Mouse (Mus musculus): ENCODE results near the gene Bend4. TPM values are rescaled to one million over a fixed set of nuclear protein-coding genes. Genes with fewer than 3 reads are reported as not detected.

Gene Bend4
- total and polyA plus RNA-seq, 2 experiments from 2014 or later, result 5.8 to 11.2 TPM

DNA sequence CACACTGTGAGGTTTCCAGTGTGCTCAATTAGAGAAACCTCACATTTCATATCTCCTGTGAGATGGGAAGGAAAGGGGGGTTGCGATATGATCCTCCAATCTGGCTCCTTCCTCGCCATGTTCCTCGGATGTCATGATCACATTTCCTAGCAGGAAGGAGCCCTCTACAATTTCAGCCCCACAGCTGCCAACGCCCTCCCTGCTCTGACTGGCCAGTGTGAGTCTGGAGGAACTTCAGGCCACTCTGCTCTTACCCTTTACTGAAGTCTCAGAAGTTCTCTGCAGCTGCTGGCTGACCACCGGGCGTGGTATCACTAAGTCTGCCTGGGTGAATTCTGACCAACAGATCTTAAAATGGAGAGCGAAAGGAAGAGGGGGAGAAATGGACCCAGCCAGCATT, 45.6 kb downstream of the Bend4 start:
- no peaks in the 10 kb centered on the region for H3K27me3 ChIP-seq (ENCODE audit: control insufficient read depth, insufficient read depth, low read length)
- no peak overlapping the region for H3K4me3 ChIP-seq (ENCODE audit: low read depth, low read length)
- H3K4me1 ChIP-seq (ENCODE audit: control insufficient read depth, insufficient read depth), result no peaks in the 10 kb centered on the region
- no peak overlapping the region for H3K27ac ChIP-seq (ENCODE audit: low read depth)
- no peaks in the 10 kb centered on the region; the same call in 1 of the 2 replicates for H3K36me3 ChIP-seq (replicated peaks; ENCODE audit: control insufficient read depth, insufficient read depth, low read length)
- WGBS, result 75% methylated on average over 7 of the region's 7 CpGs
- H3K9me3 ChIP-seq (replicated peaks; ENCODE audit: control insufficient read depth, low read length), result no peaks in the 10 kb centered on the region
- no peak overlapping the region for H3K9ac ChIP-seq (replicated peaks; ENCODE audit: low read depth, low read length)
- TF ChIP-seq CTCF (IDR thresholded peaks at IDR 0.05; ENCODE audit: low read depth), result no peak
- TF ChIP-seq EP300 (IDR thresholded peaks at IDR 0.05; ENCODE audit: low read depth), result no peak
- ATAC-seq (ENCODE audit: insufficient read depth, low read depth), result no peak
- no peak for DNase-seq (ENCODE audit: low spot score)
- H3K4me2 ChIP-seq (ENCODE audit: low read depth, low read length), result no peak overlapping the region

DNA sequence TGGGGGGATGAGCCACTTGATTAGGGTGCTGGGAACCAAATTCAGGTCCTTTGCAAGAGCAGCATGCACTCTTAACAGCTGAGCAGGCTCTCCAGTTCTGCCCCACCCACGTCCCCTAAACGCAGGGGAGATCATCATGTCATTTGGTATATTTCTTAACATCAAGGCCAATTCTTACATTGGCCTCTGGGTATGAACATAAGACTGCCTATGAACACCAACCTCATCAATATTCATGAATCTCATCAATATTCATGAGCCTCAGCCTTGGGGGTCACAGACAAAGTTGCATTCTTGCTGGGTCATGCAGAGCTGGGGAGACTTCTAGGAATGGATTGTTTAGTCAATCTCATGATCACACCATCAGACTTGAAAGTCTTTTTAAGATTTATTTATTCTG, 46.4 kb downstream of the Bend4 start:
- no peak for DNase-seq (ENCODE audit: low spot score)
- H3K27ac ChIP-seq (ENCODE audit: low read depth), result no peak overlapping the region
- H3K36me3 ChIP-seq (replicated peaks; ENCODE audit: control insufficient read depth, insufficient read depth, low read length), result no peaks in the 10 kb centered on the region; the same call in 1 of the 2 replicates
- H3K4me2 ChIP-seq (ENCODE audit: low read depth, low read length), result no peak overlapping the region
- TF ChIP-seq CTCF (IDR thresholded peaks at IDR 0.05; ENCODE audit: low read depth), result no peak
- no peak for TF ChIP-seq EP300 (IDR thresholded peaks at IDR 0.05; ENCODE audit: low read depth)
- H3K27me3 ChIP-seq (ENCODE audit: control insufficient read depth, insufficient read depth, low read length), result no peaks in the 10 kb centered on the region
- WGBS, result 89% methylated on average over 2 of the region's 2 CpGs
- no peak for ATAC-seq (ENCODE audit: insufficient read depth, low read depth)
- H3K9me3 ChIP-seq (replicated peaks; ENCODE audit: control insufficient read depth, low read length), result no peaks in the 10 kb centered on the region
- H3K9ac ChIP-seq (replicated peaks; ENCODE audit: low read depth, low read length), result no peak overlapping the region
- no peaks in the 10 kb centered on the region for H3K4me1 ChIP-seq (ENCODE audit: control insufficient read depth, insufficient read depth)
- no peak overlapping the region for H3K4me3 ChIP-seq (ENCODE audit: low read depth, low read length)

DNA sequence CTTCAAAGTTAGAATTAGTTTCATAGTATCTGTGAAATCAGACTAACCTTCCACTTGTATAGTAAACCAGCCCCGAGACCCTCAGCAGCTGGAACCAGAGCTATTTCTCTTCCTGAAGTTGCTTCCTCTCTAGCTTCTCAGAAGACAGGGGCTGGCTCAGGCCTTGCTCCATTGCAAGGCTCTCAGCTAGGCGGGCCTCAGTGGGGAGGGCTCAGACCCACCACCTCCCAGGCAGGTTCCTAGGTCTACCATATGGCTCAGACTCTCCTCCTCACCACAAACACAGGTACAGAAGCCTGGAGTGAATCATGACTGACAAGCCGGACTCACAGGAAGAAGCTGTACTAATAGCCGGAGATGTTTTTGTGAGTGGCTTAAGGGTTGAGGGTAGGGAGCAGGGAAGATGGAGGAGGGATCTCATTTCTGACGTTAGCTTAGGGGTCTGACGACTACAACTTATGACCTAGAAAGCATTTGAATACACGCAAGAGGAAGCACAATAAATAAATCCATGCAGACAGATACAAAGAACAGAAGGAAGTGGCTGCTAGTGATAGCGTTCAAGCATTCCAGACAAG, 51.0 kb downstream of the Bend4 start:
- H3K9ac ChIP-seq (replicated peaks; ENCODE audit: low read depth, low read length), result no peak overlapping the region
- no peaks in the 10 kb centered on the region for H3K9me3 ChIP-seq (replicated peaks; ENCODE audit: control insufficient read depth, low read length)
- no peak overlapping the region for H3K4me3 ChIP-seq (ENCODE audit: low read depth, low read length)
- no peaks in the 10 kb centered on the region for H3K27me3 ChIP-seq (ENCODE audit: control insufficient read depth, insufficient read depth, low read length)
- H3K4me2 ChIP-seq (ENCODE audit: low read depth, low read length), result no peak overlapping the region
- H3K36me3 ChIP-seq (replicated peaks; ENCODE audit: control insufficient read depth, insufficient read depth, low read length), result no peaks in the 10 kb centered on the region
- no peak for DNase-seq (ENCODE audit: low spot score)
- H3K27ac ChIP-seq (ENCODE audit: low read depth), result no peak overlapping the region
- TF ChIP-seq CTCF (IDR thresholded peaks at IDR 0.05; ENCODE audit: low read depth) (no peak), EP300 (IDR thresholded peaks at IDR 0.05; ENCODE audit: low read depth) (no peak)
- WGBS, result 55% methylated on average over 8 of the region's 8 CpGs
- ATAC-seq (ENCODE audit: insufficient read depth, low read depth), result no peak
- no peaks in the 10 kb centered on the region for H3K4me1 ChIP-seq (ENCODE audit: control insufficient read depth, insufficient read depth)

DNA sequence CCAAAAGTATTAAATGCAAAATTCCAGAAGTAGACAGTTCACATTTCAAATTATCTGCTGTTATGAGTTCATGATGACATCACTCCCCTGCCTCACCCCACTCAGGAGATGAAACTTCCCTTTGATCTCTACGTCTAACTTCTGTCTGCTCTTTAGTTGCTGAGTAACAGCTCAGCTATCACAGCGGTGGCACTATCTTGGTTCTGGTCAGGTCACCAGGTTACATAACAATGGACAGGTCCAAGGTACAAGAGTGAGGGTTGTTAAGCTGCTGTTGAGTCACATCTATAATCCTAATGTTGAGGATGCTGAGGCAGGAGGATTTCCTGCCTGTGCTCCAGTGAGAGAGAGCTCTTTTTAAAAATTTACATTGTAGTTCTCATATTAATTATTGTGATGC, 65.2 kb downstream of the Bend4 start:
- H3K9ac ChIP-seq (replicated peaks; ENCODE audit: low read depth, low read length), result no peak overlapping the region
- H3K27me3 ChIP-seq (ENCODE audit: control insufficient read depth, insufficient read depth, low read length), result no peaks in the 10 kb centered on the region
- no peak overlapping the region for H3K27ac ChIP-seq (ENCODE audit: low read depth)
- TF ChIP-seq EP300 (IDR thresholded peaks at IDR 0.05; ENCODE audit: low read depth) (no peak), CTCF (IDR thresholded peaks at IDR 0.05; ENCODE audit: low read depth) (no peak)
- no peaks in the 10 kb centered on the region for H3K4me1 ChIP-seq (ENCODE audit: control insufficient read depth, insufficient read depth)
- ATAC-seq (ENCODE audit: insufficient read depth, low read depth) (no peak), DNase-seq (ENCODE audit: low spot score) (no peak)
- no peaks in the 10 kb centered on the region for H3K9me3 ChIP-seq (replicated peaks; ENCODE audit: control insufficient read depth, low read length)
- H3K36me3 ChIP-seq (replicated peaks; ENCODE audit: control insufficient read depth, insufficient read depth, low read length), result no peaks in the 10 kb centered on the region
- 32% methylated on average over 2 of the region's 2 CpGs for WGBS
- no peak overlapping the region for H3K4me2 ChIP-seq (ENCODE audit: low read depth, low read length)
- H3K4me3 ChIP-seq (ENCODE audit: low read depth, low read length), result no peak overlapping the region

DNA sequence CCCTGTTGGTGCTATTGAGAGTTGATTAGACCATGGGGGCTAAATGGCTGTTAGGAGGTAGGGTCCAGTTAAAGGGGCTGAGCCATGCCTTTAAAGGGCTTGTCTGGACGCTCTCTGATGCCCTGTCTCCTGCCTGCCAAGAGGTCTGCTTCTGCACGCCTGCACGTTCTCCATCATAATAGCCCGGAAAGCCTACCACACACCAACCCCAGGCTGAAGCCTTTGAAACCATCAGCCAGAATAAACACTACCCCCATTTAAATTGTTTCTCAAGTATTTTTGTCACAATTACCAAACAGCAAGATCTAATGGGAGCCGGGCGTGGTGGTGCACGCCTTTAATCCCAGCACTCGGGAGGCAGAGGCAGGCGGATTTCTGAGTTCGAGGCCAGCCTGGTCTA, 65.8 kb downstream of the Bend4 start:
- Histone ChIP-seq H3K36me3 (replicated peaks; ENCODE audit: control insufficient read depth, insufficient read depth, low read length) (no peaks in the 10 kb centered on the region), H3K9ac (replicated peaks; ENCODE audit: low read depth, low read length) (no peak overlapping the region), H3K4me1 (ENCODE audit: control insufficient read depth, insufficient read depth) (no peaks in the 10 kb centered on the region), H3K27me3 (ENCODE audit: control insufficient read depth, insufficient read depth, low read length) (no peaks in the 10 kb centered on the region), H3K4me3 (ENCODE audit: low read depth, low read length) (no peak overlapping the region), H3K4me2 (ENCODE audit: low read depth, low read length) (no peak overlapping the region), H3K27ac (ENCODE audit: low read depth) (no peak overlapping the region), H3K9me3 (replicated peaks; ENCODE audit: control insufficient read depth, low read length) (no peaks in the 10 kb centered on the region)
- TF ChIP-seq CTCF (IDR thresholded peaks at IDR 0.05; ENCODE audit: low read depth) (no peak), EP300 (IDR thresholded peaks at IDR 0.05; ENCODE audit: low read depth) (no peak)
- no peak for DNase-seq (ENCODE audit: low spot score)
- no peak for ATAC-seq (ENCODE audit: insufficient read depth, low read depth)
- 91% methylated on average over 8 of the region's 10 CpGs for WGBS

DNA sequence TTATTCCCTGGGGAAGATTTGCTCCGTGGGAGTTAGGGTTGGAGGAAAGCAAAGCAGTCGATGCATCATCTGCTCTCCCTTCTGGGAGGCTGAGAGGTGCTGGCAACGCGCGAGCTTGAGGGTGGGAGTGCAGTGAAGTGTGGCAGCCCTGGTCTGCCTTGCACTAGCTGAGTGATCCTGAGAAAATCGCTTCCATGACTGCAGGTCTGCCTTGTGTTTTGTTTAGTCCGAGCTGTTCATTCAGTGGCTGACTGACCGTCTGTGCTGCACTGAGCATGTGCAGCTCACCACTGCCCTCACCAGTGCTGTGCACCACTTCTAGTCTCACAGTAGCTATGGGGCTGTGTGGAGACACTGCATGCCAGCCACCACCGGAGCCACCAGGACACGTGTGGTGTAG, 79.2 kb downstream of the Bend4 start:
- H3K36me3 ChIP-seq (replicated peaks; ENCODE audit: control insufficient read depth, insufficient read depth, low read length), result peaks cover 81% of the 10 kb centered on the region
- WGBS, result 66% methylated on average over 10 of the region's 10 CpGs
- no peaks in the 10 kb centered on the region for H3K9me3 ChIP-seq (replicated peaks; ENCODE audit: control insufficient read depth, low read length)
- H3K4me1 ChIP-seq (ENCODE audit: control insufficient read depth, insufficient read depth), result no peaks in the 10 kb centered on the region
- H3K27me3 ChIP-seq (ENCODE audit: control insufficient read depth, insufficient read depth, low read length), result no peaks in the 10 kb centered on the region
- no peak overlapping the region for H3K27ac ChIP-seq (ENCODE audit: low read depth)
- H3K9ac ChIP-seq (replicated peaks; ENCODE audit: low read depth, low read length), result no peak overlapping the region
- DNase-seq (ENCODE audit: low spot score), result no peak
- no peak for ATAC-seq (ENCODE audit: insufficient read depth, low read depth)
- H3K4me2 ChIP-seq (ENCODE audit: low read depth, low read length), result no peak overlapping the region
- no peak for TF ChIP-seq EP300 (IDR thresholded peaks at IDR 0.05; ENCODE audit: low read depth)
- TF ChIP-seq CTCF (IDR thresholded peaks at IDR 0.05; ENCODE audit: low read depth), result no peak
- H3K4me3 ChIP-seq (ENCODE audit: low read depth, low read length), result no peak overlapping the region

Measured in heart, postnatal 0 days (tissue).